Mouse (Mus musculus) embryonic facial prominence, embryonic 11.5 days (tissue): Measurements from ENCODE around the gene Mettl7a1. TPM values are rescaled to one million over a fixed set of nuclear protein-coding genes. Genes with fewer than 3 reads are reported as not detected.
"Not testable (repeated sequence)": the region's sequence is repeated elsewhere in the genome, so short reads cannot be mapped to it uniquely, and the experiment has no call there.

Experiments used
- ATAC-seq: fragments of 200-750 bp; cut with Nextera tagmentation; replicated peaks from 2 replicates; pipeline ENCODE4 v1.8.0; 2017; ENCODE audit warnings: low read depth; ENCODE audit not compliant: insufficient number of reproducible peaks, low FRiP score, low TSS enrichment
- DNase-seq: peaks from one replicate; pipeline ENCODE4 v3.0.0-alpha.2; 2015; ENCODE audit warnings: low spot score
- H3K27ac ChIP-seq: fragments of 300-500 bp; sonication (generic); replicated peaks from 2 replicates; pipeline ENCODE4 v1.5.1; 2014; ENCODE audit warnings: mild to moderate bottlenecking, low read depth, low read length, control low read depth
- H3K27me3 ChIP-seq: fragments of 300-500 bp; sonication (generic); 2 replicates; pipeline ENCODE4 v1.6.1; 2014; ENCODE audit warnings: mild to moderate bottlenecking, low read length, moderate library complexity, mixed read lengths; ENCODE audit not compliant: control insufficient read depth, insufficient read depth
- H3K36me3 ChIP-seq: fragments of 300-500 bp; sonication (generic); replicated peaks from 2 replicates; pipeline ENCODE4 v1.6.1; 2014; ENCODE audit warnings: low read depth, mild to moderate bottlenecking, low read length, moderate library complexity, mixed read lengths; ENCODE audit not compliant: control insufficient read depth, insufficient read depth
- H3K4me1 ChIP-seq: fragments of 300-500 bp; sonication (generic); 2 replicates; pipeline ENCODE4 v1.6.1; 2014; ENCODE audit warnings: low read length, mixed read lengths; ENCODE audit not compliant: control insufficient read depth, insufficient read depth
- H3K4me2 ChIP-seq: fragments of 300-500 bp; sonication (generic); 2 replicates; pipeline ENCODE4 v1.6.1; 2014; ENCODE audit warnings: low read depth, mild to moderate bottlenecking, control low read depth, low read length, moderate library complexity
- H3K4me3 ChIP-seq: fragments of 300-500 bp; sonication (generic); 2 replicates; pipeline ENCODE4 v1.5.1; 2014; ENCODE audit warnings: low read depth, low read length, control low read depth
- H3K9ac ChIP-seq: fragments of 300-500 bp; sonication (generic); replicated peaks from 2 replicates; pipeline ENCODE4 v1.6.1; 2014; ENCODE audit warnings: mild to moderate bottlenecking, control low read depth, low read length
- H3K9me3 ChIP-seq: fragments of 300-500 bp; sonication (generic); replicated peaks from 2 replicates; pipeline ENCODE4 v1.6.1; 2016; ENCODE audit warnings: mild to moderate bottlenecking, low read length, inconsistent platforms, mixed read lengths; ENCODE audit not compliant: control insufficient read depth
- WGBS: fragments of 180-500 bp; shearing (Covaris S2); extraction: QIAGEN DNeasy Blood & Tissue Kit; methylation state at CpG from one replicate; pipeline ENCODE4 v1.1.7; 2014; 5-methylcytosine and 5-hydroxymethylcytosine counted together
- polyA plus RNA-seq: library from polyadenylated mRNA; unstranded; fragments of >200 nt; fragmentation: Nextera tagmentation; extraction: Ambion mirVana; gene quantifications from 2 replicates; pipeline ENCODE4 v1.2.1, GENCODE M21; 2014

The Mettl7a1 gene
- polyA plus RNA-seq, 1 experiment from 2014 or later, result 4.8 TPM

GRCm38 (mm10) chr15:100324021-100324591, 20.2 kb downstream of the Mettl7a1 start:
- H3K4me3 ChIP-seq, result no peak overlapping the region
- no peaks in the 10 kb centered on the region for H3K4me1 ChIP-seq
- ATAC-seq, result no peak
- 75% methylated on average over 12 of the region's 12 CpGs for WGBS
- DNase-seq, result no peak
- H3K27me3 ChIP-seq, result no peaks in the 10 kb centered on the region
- no peak overlapping the region for H3K9ac ChIP-seq
- H3K36me3 ChIP-seq, result no peaks in the 10 kb centered on the region
- no peak overlapping the region for H3K4me2 ChIP-seq
- H3K27ac ChIP-seq, result no peak overlapping the region
- no peaks in the 10 kb centered on the region for H3K9me3 ChIP-seq

- H3K4me1 ChIP-seq, result no peaks in the 10 kb centered on the region
- DNase-seq (no peak), ATAC-seq (no peak)
- WGBS, result 88% methylated on average over 3 of the region's 3 CpGs
- no peak overlapping the region for H3K27ac ChIP-seq
- no peaks in the 10 kb centered on the region for H3K9me3 ChIP-seq
- no peaks in the 10 kb centered on the region for H3K27me3 ChIP-seq
- no peak overlapping the region for H3K4me3 ChIP-seq
- no peak overlapping the region for H3K4me2 ChIP-seq
- H3K9ac ChIP-seq, result no peak overlapping the region
- no peaks in the 10 kb centered on the region for H3K36me3 ChIP-seq
Observed at GRCm38 (mm10) chr15:100325235-100325634, 21.3 kb downstream of the Mettl7a1 start.

GRCm38 (mm10) chr15:100328089-100328488, 24.1 kb downstream of the Mettl7a1 start:
- H3K27me3 ChIP-seq, ATAC-seq, H3K27ac ChIP-seq, H3K9ac ChIP-seq, H3K4me1 ChIP-seq, DNase-seq, H3K4me2 ChIP-seq, H3K9me3 ChIP-seq, H3K4me3 ChIP-seq, H3K36me3 ChIP-seq: not testable (repeated sequence)
- 64% methylated on average over 3 of the region's 4 CpGs for WGBS

- WGBS, result 47% methylated on average over 10 of the region's 10 CpGs
Observed at GRCm38 (mm10) chr15:100329336-100329735, 25.4 kb downstream of the Mettl7a1 start.

GRCm38 (mm10) chr15:100330739-100331138, 26.8 kb downstream of the Mettl7a1 start:
- H3K27ac ChIP-seq, result no peak overlapping the region
- H3K4me2 ChIP-seq, result no peak overlapping the region
- H3K36me3 ChIP-seq, result no peaks in the 10 kb centered on the region
- no peak for DNase-seq
- 89% methylated on average over 7 of the region's 7 CpGs for WGBS
- no peak overlapping the region for H3K4me3 ChIP-seq
- no peaks in the 10 kb centered on the region for H3K27me3 ChIP-seq
- no peaks in the 10 kb centered on the region for H3K4me1 ChIP-seq
- ATAC-seq, result no peak
- no peaks in the 10 kb centered on the region for H3K9me3 ChIP-seq
- no peak overlapping the region for H3K9ac ChIP-seq

More at GRCm38 (mm10) chr15:100329336-100329735, 25.4 kb downstream of the Mettl7a1 start:
- not testable (repeated sequence) for ATAC-seq, H3K27me3 ChIP-seq, H3K4me3 ChIP-seq, H3K4me1 ChIP-seq, H3K27ac ChIP-seq, H3K9ac ChIP-seq, DNase-seq, H3K4me2 ChIP-seq, H3K36me3 ChIP-seq, H3K9me3 ChIP-seq

GRCm38 (mm10) chr15:100332077-100332961, 28.4 kb downstream of the Mettl7a1 start:
- 50% methylated on average over 2 of the region's 10 CpGs for WGBS
- H3K4me3 ChIP-seq, H3K27me3 ChIP-seq, H3K36me3 ChIP-seq, H3K27ac ChIP-seq, H3K9ac ChIP-seq, H3K9me3 ChIP-seq, ATAC-seq, H3K4me2 ChIP-seq, DNase-seq, H3K4me1 ChIP-seq: not testable (repeated sequence)

GRCm38 (mm10) chr15:100334629-100335028, 30.7 kb downstream of the Mettl7a1 start, which contains the start of gene Mettl7a3:
TSS of gene Mettl7a3 (plus strand) at chr15:100334929.
- DNase-seq, result no peak
- no peak for ATAC-seq
- H3K27ac ChIP-seq, result no peak within 1 kb of the TSS
- no peak within 1 kb of the TSS for H3K9ac ChIP-seq
- H3K36me3 ChIP-seq, result no peaks in the 10 kb centered on the region
- no peak within 1 kb of the TSS for H3K4me2 ChIP-seq
- H3K27me3 ChIP-seq, result no peaks in the 10 kb centered on the region
- no peaks in the 10 kb centered on the region for H3K9me3 ChIP-seq
- no peaks in the 10 kb centered on the region for H3K4me1 ChIP-seq
- no peak within 1 kb of the TSS for H3K4me3 ChIP-seq
- 75% methylated on average over 10 of the region's 10 CpGs for WGBS

GRCm38 (mm10) chr15:100337328-100337727, 33.4 kb downstream of the Mettl7a1 start:
- not testable (repeated sequence) for H3K36me3 ChIP-seq, H3K27me3 ChIP-seq

More at GRCm38 (mm10) chr15:100337328-100337727, 33.4 kb downstream of the Mettl7a1 start:
- not testable (repeated sequence) for H3K27ac ChIP-seq, H3K4me3 ChIP-seq, H3K4me1 ChIP-seq, ATAC-seq, DNase-seq, H3K4me2 ChIP-seq, H3K9me3 ChIP-seq, H3K9ac ChIP-seq
